Mouse (Mus musculus) myocyte (in vitro differentiated cells): ENCODE measurements at regions not wholly inside any gene's neighbourhood (a gene's known extent, or its start where the extent isn't known, plus 50 kb on each side); places are given as distances from the start of the nearest gene placed in this dataset.

Experiments
- CEBPB ChIP-seq: IDR thresholded peaks from 2 replicates; pipeline ENCODE4 v1.6.1; 2011; ENCODE audit warnings: mild to moderate bottlenecking, moderate library complexity; ENCODE audit not compliant: poor library complexity, insufficient read depth, severe bottlenecking
- MAX ChIP-seq: IDR thresholded peaks from one replicate; pipeline ENCODE4 v1.6.1; 2011; ENCODE audit warnings: low read depth, mild to moderate bottlenecking, control low read depth
- MYOG ChIP-seq, 3 experiments: IDR thresholded peaks; one replicate each; pipeline ENCODE4 v1.6.1; 2011; ENCODE audit warnings: control low read depth in 2 of 3, low read depth in 2 of 3, mild to moderate bottlenecking in 2 of 3; ENCODE audit not compliant: insufficient read length in 2 of 3, control insufficient read depth in 1 of 3, insufficient read depth in 1 of 3
- POLR2A ChIP-seq: IDR thresholded peaks from one replicate; pipeline ENCODE4 v1.6.1; 2011; ENCODE audit warnings: low read depth, mild to moderate bottlenecking, control low read depth, moderate library complexity; ENCODE audit not compliant: insufficient read length
- POLR2AphosphoS2 ChIP-seq: IDR thresholded peaks from one replicate; pipeline ENCODE4 v1.6.1; 2011; ENCODE audit warnings: low read depth, control low read depth; ENCODE audit not compliant: insufficient read length
- USF1 ChIP-seq: IDR thresholded peaks from one replicate; pipeline ENCODE4 v1.6.1; 2011; ENCODE audit warnings: low read depth, mild to moderate bottlenecking, control low read depth, moderate library complexity

GRCm38 (mm10) chr12:71768890-71769289 is 62.0 kb upstream of the Daam1 start:
- TF ChIP-seq POLR2A, result no peak
- TF ChIP-seq POLR2AphosphoS2, result no peak
- no peak for TF ChIP-seq MYOG (IDR thresholded peaks at IDR 0.05; ENCODE audit: control insufficient read depth in 1 of 3, insufficient read depth in 1 of 3, insufficient read length in 2 of 3, low read depth in 2 of 3)
- no peak for TF ChIP-seq USF1
- no peak for TF ChIP-seq MAX
- no peak for TF ChIP-seq CEBPB
